Mouse (Mus musculus) layer of hippocampus, adult 8-10 months (tissue): ENCODE measurements at regions not wholly inside any gene's neighbourhood (a gene's known extent, or its start where the extent isn't known, plus 50 kb on each side); places are given as distances from the start of the nearest gene placed in this dataset.
"Not testable (repeated sequence)": the region's sequence is repeated elsewhere in the genome, so short reads cannot be mapped to it uniquely, and the experiment has no call there.

Experiments used
- DNase-seq, 2 experiments: peaks; one replicate each; pipeline ENCODE4 v3.0.0; 2022; ENCODE audit warnings: low spot score in 2 of 2

DNA sequence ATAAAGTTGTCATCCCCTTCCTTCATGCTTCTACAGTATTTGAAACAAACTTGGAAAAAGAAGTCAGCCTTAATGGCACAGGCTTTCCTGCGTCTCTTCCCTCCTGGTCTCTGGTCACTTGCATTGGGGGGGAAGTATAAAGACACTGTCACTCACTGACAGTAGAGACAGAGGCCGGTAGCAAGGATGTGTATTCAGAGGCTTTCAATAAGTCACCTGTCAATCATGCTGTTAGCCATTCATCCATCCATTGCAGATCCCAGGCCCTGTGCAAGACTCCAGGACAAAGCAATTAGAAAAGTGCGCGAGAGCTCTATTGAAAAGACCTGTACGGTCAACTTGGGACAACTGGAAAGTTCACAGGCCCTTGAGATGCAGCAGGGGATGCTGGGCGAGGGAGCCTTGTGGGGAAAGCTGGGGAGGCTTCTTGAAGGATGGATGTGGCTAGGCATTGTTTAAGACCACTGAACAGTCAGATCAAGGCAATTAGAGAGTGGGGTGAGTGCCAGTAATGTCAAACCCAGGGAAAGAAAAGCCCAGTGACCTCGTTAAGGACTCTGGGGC, 212.0 kb downstream of the Pten start:
- no peak for DNase-seq

DNA sequence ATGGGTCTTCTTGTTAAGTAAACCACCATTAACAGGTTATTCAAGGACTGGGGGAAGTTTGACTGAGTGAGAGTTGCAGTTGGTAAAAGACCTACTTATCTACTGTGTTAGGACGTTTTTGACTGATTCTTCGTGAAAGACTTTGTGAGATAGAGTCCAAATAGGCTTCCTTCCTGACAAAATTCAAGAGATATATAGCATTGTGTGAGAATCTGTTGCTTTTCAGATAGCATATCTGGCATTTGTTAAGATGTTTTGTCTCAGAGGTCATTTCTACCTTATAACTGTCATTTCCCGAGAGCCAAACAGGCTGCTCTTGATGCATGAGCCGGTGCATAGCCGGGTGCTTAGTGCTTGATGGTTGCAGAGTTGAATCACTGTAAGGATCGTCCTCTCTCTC, 214.8 kb downstream of the Pten start:
- DNase-seq = no peak

DNA sequence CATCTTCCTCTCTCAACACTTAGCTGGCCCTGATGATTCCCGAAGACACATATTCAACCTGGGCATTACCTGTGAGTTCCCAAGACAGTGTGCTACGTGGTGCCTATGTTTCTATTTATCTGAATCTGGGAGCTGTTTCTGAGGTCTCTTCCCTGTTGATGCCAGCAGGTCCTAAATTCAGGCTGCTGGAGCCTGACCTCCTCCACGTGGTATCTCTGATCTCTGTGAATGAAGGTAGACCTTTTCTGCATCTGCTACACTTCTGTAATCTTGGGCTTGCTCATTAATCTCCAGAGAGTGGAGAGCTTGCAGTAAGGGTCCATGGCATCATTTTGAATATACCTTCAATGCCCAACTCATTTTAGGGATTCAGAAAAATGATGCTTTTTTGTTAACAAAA, 215.8 kb downstream of the Pten start:
- DNase-seq = no peak

DNA sequence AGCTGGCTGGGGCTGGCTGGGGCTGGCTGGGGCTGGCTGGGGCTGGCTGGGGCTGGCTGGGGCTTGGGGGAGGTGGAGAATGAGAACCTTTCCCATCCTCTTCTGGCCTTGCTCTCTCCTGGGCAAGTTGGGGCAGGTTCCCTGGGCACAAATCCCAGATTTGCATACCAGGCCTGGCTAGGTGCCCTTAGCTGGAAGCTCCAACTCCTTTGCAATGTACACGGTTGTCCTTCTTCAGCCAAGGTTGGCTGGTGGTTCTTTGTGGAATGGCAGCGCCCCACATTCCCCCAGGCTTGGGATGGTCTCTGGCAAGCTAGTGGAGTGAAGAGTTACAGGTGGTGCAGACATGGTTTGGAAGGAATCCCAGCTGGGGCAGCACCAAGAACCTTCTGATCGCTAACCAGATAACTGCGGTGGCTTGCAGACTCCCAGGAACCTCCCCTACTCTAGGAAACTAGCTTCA, 217.5 kb downstream of the Pten start:
- DNase-seq = no peak

DNA sequence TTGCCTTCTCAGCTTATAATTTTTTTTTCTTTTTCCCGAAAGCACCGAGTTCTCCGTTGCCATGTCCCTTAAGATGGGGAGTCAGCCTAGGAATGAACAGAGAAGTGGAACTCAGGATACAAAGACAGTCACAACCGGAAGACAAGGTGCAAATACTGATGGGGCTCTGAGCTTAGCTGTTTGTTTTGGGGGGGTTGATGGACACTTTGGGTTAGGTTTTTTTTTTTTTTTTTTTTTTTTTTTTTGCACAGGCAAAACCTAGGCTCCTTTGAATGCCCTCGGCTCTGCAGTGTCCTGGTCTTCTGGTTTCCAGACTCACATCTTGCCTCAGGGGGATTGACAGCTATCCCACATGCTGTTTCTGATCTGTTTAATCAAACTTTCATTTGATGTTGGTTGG, 218.0 kb downstream of the Pten start:
- DNase-seq = no peak

DNA sequence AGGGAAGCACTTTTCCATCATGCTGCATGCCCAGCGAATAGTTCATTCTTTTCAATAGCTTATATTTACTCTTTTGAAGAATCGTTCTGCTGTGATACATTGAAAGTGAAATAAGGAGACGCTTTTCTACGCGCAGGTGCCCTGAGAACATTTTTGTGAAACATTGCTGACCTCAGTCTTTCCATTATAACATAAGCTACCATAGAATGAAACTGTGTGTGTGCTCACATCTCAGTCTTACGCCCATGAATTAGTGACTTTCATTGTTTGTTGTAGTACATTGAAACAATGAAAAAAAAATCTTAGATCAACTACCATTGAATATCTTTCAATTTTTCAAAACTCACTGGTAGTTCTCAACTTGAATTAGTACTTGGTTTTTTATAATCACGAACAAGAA, 219.2 kb downstream of the Pten start:
- no peak for DNase-seq

DNA sequence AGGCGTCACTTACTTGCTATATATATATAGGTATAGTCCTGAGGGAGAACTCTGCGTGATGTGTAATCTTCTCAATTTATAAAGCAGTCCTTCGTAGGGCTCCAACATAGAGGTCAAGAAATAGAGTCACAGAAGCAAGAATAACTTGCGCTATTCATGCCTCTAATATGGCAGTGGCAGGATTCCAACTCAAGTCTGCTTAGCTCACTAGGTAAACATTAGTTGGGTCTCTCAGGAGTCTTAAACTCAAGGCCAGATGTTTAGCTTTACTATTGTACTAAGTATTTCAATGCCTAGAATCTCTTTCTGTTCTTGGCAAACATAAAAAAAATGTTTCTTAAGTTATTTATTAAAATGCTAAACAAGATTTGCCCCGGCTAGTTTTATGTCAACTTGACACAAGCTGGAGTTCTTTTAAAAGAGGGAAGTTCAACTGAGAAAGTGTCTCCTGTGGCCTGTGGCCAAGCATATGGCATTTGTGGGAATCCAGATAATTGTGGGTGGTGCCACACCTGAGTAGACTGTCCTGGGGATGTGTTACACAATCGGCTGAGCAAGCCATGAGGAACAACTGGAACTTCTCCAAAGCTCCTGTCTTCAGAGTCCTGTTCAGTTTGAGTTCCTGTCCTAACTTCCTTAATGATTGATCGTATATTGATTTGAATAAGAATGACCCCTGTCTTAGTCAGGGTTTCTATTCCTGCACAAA, 220.9 kb downstream of the Pten start:
- DNase-seq = no peak

DNA sequence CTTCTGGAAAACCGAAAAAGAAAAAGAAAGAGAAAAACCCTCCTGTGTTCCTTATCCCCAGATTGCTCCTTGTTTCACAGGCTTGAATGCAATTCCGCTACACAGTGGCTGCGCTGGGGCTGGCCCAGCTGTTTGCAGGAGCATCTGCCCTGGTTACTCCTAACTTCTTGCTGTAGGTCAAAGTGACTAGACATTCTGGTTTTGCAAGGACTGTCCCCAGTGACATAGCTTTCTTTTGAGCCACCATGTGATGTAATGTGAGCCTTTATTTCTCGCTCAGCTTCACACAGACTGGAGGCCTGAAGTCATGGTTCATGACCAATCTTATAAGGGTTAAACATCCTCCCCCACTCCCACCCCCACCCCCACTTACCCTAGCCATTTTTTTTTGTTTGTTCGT, 222.8 kb downstream of the Pten start:
- no peak for DNase-seq

DNA sequence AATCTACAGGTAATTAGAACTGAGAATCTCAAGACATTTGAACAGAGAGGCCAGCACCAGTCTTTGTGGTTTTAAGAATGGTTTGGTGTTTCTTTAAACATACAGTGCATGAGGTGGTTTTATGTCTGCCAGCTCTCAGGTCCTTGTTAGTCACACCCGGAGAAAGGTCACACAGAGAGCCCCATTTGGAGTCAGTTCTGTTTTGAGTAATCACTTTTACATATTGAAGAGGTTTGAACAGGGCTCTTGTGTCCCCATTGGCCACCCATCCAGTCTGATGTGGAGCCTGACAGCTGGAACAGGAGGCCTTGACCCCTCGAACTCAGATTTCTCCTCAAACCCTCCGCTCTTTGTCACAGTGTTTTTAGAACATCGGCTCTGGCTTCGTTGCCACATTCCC, 231.4 kb downstream of the Pten start:
- DNase-seq = no peak

DNA sequence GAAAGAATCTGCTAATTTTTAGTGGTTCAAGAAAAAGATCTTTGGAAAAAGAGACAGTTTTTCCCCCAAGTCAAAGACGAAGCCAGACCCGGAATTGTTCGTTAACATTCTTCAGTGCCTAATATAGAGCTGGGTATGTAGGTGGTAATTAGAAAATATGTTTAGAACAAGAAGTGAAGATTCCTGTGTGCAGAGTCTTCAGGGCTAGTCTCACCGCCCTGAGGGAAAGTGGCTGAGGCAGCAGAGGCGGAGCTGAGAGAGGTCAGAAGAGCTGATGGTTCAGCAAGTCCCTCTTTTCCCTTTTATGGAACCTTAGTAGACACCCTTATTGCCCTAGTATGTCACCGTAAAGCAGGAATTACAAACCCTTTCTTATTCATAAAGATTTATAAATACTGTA, 232.0 kb downstream of the Pten start:
- no peak for DNase-seq

DNA sequence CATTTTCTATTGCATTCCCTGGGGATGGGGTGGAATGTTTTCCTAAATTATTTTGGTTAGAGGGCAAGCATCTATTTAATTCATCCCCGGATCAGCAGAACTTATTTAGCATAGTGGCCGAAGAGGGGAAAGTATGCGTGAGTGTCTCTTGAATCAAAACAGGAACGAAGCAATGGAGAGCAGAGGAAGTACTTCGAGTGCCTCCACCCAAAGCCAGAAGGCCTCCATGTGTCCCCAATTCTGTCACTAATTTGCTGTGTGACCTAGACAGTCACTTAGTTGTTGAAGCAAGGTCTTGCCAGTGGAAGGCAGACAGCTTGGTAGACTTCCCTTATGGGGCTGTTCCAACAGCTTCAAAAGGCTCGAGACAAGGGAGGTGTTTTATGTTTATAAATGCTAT, 233.3 kb downstream of the Pten start:
- no peak for DNase-seq

DNA sequence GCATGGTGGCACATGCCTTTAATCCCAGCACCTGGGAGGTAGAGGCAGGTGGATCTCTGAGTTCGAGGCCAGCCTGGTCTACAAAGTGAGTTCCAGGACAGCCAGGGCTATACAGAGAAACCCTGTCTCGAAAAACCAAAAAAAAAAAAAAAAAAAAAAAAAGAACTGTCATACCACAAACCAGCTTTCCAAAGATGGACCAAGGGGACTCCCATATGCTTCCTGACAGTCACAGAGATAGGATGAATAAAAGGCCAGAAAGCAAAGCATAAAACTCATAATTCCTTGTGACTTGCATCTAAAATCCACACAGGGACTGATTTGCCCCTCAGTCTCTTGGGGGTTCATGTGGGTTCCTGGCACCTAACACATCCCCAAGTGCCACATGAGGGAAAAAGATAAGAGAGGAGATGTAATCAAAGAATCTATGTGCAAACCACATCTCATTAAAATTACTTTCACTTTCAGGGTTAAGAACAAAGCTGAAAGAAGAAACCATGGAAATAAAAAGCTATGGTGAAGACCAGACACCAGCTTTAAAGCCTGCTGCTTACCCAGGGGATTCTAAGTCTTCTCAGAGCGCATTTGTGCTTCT, 241.4 kb downstream of the Pten start:
- DNase-seq = no peak

DNA sequence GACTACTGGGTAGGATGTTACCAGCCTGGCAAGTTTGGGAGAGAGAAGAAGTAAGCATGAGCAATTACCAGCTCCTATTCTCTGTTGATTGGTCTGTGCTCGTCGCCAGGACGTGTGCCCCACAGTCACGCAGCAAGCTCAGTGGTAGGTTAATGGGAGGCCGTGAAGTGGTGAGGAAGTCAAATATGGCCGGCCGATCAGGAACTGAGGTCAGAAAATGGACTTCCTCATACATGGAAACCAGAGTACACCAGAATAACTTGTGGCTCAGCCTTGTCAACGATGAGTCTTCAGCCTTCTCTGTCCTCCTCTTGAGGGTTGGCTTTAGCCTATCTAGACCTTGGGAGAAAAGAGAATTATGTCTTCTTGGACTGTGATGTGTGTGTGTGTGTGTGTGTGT, 250.3 kb downstream of the Pten start:
- no peak for DNase-seq

DNA sequence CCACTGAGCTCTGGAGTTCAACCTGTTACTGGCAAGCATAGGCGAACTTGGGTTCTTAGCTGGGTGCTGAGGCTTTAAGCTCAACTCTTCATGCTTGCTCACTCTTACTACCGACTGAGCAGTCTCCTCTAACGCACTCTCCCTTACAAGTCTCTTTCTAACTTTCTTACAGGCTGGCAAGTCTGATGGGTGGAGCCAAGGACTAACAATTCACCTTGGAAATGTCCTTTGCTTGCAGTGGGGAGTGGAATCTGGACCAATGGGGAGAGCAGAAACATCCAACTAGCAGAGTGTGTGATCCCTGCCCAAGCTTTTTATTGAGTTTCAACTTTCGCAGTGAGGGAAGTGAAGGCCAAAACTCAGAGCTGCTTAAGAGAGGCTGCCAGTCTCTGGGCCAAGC, 250.8 kb downstream of the Pten start:
- DNase-seq = no peak

DNA sequence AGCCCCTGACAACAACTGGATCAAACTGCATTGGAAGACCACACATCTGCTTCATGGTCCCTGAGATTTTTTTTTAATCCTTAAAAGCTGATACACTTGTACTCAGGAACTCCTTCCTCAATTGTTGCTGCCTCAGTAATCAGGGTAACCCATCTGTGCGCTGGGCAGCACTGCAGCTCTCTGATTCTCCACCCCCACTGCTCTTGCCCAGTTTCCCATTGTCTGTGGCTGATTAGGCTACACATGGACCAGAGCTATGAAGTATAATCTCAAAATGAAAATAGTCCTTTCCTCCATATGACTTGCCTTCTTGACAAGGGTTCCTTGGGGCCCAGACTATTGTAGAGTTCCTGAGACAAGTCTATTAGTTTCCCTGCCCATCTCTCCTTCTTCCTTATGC, 251.5 kb downstream of the Pten start:
- no peak for DNase-seq

DNA sequence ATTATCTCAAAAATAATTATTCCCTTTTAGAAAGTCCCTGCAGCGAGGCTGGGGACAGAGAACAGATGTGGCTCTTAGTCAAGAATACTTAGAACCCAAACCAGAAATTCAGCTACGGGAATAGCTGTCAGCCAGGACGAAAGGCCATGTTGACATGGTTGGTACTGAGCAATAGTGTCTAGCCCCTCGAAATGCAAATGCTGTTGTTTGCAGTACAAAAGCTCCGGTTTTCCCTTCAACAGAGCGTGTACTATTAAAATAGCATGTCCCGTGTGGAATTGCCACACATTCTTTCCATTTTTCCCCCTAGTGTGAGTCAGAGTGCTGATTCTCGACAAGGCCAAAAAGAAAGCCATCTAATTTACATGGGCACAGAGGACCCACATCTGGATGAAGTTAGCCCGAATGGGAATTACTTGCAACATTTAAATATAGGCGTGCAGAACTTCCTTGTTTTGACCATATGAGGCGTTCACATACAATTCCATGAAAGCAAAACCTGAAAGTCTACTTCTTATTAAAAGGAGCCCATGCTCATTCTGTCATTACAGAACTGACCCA, 253.7 kb downstream of the Pten start:
- no peak for DNase-seq

DNA sequence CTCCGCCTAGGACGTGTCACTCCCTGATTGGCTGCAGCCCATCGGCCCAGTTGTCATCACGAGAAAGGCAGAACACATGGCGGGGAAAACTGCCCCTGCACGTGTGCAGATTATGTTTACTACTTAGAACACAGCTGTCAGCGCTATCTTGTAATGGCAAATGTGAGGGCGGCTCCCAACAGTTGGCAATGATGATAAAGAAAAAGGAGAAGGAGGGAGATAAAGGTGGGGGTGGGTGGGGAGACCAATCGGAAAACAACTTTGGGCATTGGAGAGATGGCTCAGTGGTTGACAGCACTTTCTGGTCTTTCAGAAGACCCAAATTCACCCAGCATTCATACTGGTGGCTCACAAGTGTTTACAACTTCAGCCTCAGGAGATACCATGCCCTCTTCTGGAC, 257.6 kb downstream of the Pten start:
- not testable (repeated sequence) for DNase-seq

DNA sequence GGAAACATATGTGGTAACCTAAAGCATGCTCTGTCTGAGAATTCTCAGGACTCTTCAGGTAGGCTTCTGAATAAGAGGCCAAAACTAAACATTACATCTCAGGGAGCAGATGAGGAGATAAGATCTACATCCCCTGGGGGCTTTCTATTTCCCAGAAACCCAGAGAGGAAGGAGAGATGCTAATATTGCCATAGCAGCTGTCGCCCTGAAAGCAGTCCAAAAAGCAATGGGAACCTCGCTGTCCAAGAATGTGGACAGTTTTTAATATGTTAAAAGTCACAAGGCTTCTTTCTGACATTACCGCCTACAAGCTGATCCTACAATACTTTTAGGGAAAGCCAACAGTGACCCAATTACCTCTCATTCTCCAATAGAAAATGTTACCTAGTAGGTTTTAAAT, 263.9 kb downstream of the Pten start:
- DNase-seq = no peak

DNA sequence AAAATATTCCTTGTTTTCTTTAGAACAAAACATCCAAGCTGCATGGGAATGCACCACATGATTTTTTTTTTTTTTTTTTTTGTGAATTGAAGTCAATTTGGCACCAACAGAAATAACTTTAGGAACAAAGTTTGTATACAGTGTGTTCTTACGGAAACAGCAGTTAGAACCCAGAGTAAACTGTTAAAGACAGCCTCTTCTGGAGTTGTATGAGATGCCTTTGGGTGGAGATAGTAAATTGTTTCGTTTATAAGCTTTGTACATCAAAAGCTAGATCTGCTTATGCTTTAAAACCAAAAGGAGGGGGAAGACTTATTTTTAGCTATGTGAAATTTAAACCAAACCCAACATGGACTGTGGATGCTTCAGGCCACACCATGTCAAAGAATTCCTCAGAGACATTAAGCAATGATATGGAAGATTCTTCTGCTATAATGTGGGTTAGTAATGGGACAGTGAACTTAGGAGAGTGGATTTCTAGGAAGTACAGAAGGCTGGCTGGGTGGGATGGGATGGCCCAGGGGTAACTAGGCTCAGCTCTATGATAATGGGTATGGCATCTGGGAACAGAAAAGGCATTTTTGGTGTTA, 265.6 kb downstream of the Pten start:
- DNase-seq = no peak

DNA sequence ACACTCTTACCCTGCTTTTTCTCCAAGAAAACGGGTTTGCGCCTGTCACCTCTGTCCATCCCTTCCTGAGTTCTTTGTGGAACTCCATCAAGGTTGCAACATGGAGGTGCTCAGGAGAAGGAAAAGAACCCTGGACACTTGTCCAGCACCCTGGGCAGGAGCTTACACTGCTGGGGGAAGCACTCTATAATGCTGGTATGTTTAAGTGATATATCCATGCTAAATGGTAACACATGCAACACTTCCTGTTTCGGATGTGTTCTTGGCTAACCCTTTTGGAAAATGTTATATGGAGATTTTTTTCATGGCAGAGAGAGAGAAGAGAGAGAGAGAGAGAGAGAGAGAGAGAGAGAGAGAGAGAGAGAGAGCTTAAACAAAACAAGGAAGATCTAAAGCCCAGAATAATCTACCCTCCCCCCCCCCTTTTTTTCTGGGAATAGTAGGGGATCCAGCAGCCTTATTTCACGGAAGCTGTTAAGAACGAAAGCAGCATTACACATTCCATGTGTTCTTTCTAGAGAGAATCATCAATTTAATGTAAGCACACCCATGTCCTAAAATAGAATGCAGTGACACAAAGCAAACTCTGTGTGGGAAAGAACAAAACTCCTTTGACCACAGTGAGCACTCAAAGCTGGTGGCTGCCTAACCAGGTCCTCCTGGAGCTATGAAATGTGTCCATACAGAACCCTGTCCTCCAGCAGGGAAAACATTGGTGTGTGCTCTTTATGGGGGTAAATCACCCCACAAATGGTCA, 272.6 kb downstream of the Pten start:
- DNase-seq = no peak

DNA sequence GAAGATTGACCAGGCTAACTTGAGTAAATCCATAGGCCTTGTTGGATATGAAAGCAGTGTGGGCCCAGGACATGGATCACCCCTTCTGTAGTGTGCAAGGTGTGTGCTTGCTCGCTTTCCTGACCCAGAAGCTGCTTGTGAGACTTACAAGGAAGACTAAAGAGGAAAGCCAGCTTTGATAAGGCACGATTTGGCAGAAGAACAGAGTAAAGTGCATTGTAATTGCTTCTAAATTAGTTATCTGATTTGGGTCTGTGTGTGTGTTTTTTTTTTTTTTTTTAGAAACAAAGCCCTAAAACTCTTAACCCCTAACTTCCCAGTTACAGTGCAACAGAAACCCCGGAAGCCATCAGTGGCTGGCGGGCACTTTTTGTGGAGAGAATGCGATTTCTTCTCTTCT, 283.2 kb downstream of the Pten start:
- no peak for DNase-seq

DNA sequence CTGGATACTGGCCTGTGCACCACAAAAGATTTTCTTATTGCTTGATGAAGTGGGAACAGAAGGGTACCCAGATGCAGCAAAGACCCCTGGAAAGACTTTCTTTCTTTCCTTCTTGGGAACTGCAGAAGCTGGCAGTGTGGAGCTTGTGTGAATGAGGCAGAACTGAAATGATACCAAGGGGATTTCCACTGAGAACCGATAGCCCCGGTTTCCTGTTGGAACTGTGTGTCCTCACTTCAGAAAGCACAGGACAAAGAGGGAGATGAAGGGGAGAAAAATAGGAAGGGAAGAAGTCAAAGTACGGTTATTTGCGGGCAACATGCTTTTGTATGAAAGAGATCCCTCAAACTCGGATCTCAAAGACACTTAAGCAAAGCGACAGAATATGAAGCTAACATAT, 283.7 kb downstream of the Pten start:
- no peak for DNase-seq
